In genomic region chr6:124811701-124812560, GRCm38 (mm10) we compare ENCODE assay signal across 8 mouse cellular contexts. TPM values are rescaled to one million over a fixed set of nuclear protein-coding genes. Genes with fewer than 3 reads are reported as not detected.
A peak's percentile ranks its signal among the peaks of the same experiment; 100 is the strongest.
DNase-seq lines count a peak whose midpoint lies in the region; ATAC-seq lines count a peak whose summit lies in the region.

No protein-coding gene starts in this region.

- no peak for ATAC-seq in heart, embryonic 13.5 days (ENCODE audit: extremely low read depth, insufficient number of reproducible peaks, low FRiP score, low TSS enrichment)
- no peak for ATAC-seq in hindbrain, embryonic 14.5 days (ENCODE audit: low FRiP score)
- ATAC-seq in midbrain, embryonic 11.5 days (ENCODE audit: low FRiP score) = no peak
- no peak for ATAC-seq in granulocyte monocyte progenitor cell, adult 5-6 weeks (replicated peaks; ENCODE audit: poor library complexity, severe bottlenecking)

- H3K9me3 ChIP-seq in heart, embryonic 13.5 days = no peaks in the 10 kb centered on the region
- H3K9me3 ChIP-seq in hindbrain, embryonic 14.5 days (ENCODE audit: control insufficient read depth, low read length) = no peaks in the 10 kb centered on the region
- H3K9me3 ChIP-seq in midbrain, embryonic 11.5 days (ENCODE audit: control insufficient read depth, low read length) = no peaks in the 10 kb centered on the region

- peak overlapping the region; percentile 85 for H3K4me3 ChIP-seq in heart, embryonic 13.5 days
- H3K4me3 ChIP-seq in hindbrain, embryonic 14.5 days (replicated peaks; ENCODE audit: low read length) = peak overlapping the region; percentile 48
- H3K4me3 ChIP-seq in midbrain, embryonic 11.5 days (ENCODE audit: low read depth, low read length) = peak overlapping the region; percentile 76

- H3K4me1 ChIP-seq in heart, embryonic 13.5 days = peaks cover 56% of the 10 kb centered on the region
- H3K4me1 ChIP-seq in hindbrain, embryonic 14.5 days (replicated peaks; ENCODE audit: control insufficient read depth, insufficient read depth, low read length) = peaks cover 33% of the 10 kb centered on the region
- peaks cover 30% of the 10 kb centered on the region for H3K4me1 ChIP-seq in midbrain, embryonic 11.5 days (ENCODE audit: control insufficient read depth, insufficient read depth, low read length)

- no peaks in the 10 kb centered on the region for H3K27me3 ChIP-seq in heart, embryonic 13.5 days (replicated peaks)
- H3K27me3 ChIP-seq in hindbrain, embryonic 14.5 days (ENCODE audit: control insufficient read depth, insufficient read depth, low read length) = no peaks in the 10 kb centered on the region
- H3K27me3 ChIP-seq in midbrain, embryonic 11.5 days (ENCODE audit: control insufficient read depth, insufficient read depth, low read length) = no peaks in the 10 kb centered on the region

- no peak for DNase-seq in heart, adult 8-10 months (ENCODE audit: low spot score)
- DNase-seq in cerebellum, adult 9-11 months = peak; percentile 60
- DNase-seq in hindbrain, embryonic 14.5 days (ENCODE audit: low spot score) = no peak
- DNase-seq in midbrain, embryonic 11.5 days (ENCODE audit: low spot score, missing footprints) = peak; percentile 75
- DNase-seq in c-Kit-positive CD71-positive TER-119-positive erythroid progenitor cells, embryonic 14.5 days (ENCODE audit: low spot score) = no peak
- no peak for DNase-seq in right cerebral cortex, postnatal 25 days

- 70% methylated on average over 24 of the region's 24 CpGs for WGBS in heart, embryonic 13.5 days
- WGBS in hindbrain, embryonic 14.5 days = 82% methylated on average over 24 of the region's 24 CpGs
- WGBS in midbrain, embryonic 11.5 days = 85% methylated on average over 24 of the region's 24 CpGs

- H3K27ac ChIP-seq in heart, embryonic 13.5 days (replicated peaks) = peak overlapping the region; percentile 98
- H3K27ac ChIP-seq in hindbrain, embryonic 14.5 days = no peak overlapping the region
- H3K27ac ChIP-seq in midbrain, embryonic 11.5 days (ENCODE audit: low read depth, low read length) = no peak overlapping the region

- peak overlapping the region; percentile 98 for H3K9ac ChIP-seq in heart, embryonic 13.5 days
- no peak overlapping the region for H3K9ac ChIP-seq in hindbrain, embryonic 14.5 days
- peak overlapping the region; percentile 84 for H3K9ac ChIP-seq in midbrain, embryonic 11.5 days (ENCODE audit: low read length)

- peaks cover 50% of the 10 kb centered on the region for H3K36me3 ChIP-seq in heart, embryonic 13.5 days
- peaks cover 40% of the 10 kb centered on the region for H3K36me3 ChIP-seq in hindbrain, embryonic 14.5 days (replicated peaks; ENCODE audit: control insufficient read depth, insufficient read depth)
- peaks cover 16% of the 10 kb centered on the region for H3K36me3 ChIP-seq in midbrain, embryonic 11.5 days (ENCODE audit: control insufficient read depth, insufficient read depth, low read length)

- peak overlapping the region; percentile 76 for H3K4me2 ChIP-seq in heart, embryonic 13.5 days
- peak overlapping the region; percentile 87 for H3K4me2 ChIP-seq in hindbrain, embryonic 14.5 days (replicated peaks)
- peak overlapping the region; percentile 84 for H3K4me2 ChIP-seq in midbrain, embryonic 11.5 days

RNA-seq across cellular contexts. Expression of gene Tpi1, which starts 2.2 kb away (rescaled TPM):
- 1,248 and 1,451 TPM in 2 replicates for polyA plus RNA-seq in heart, embryonic 13.5 days (2015; fragmentation: Nextera tagmentation; extraction: Ambion mirVana)
- total RNA-seq in heart, adult 8-10 months (2022) = 1,000 to 10,000 TPM in 1 of 4 experiments, 100 to 1,000 TPM in 3; 893 to 1,022 (median 969) TPM
- 413 and 474 TPM in 2 replicates for polyA plus RNA-seq in hindbrain, embryonic 14.5 days (2014; fragmentation: Nextera tagmentation; extraction: Ambion mirVana)
- 619 and 639 TPM in 2 replicates for polyA plus RNA-seq in midbrain, embryonic 11.5 days (2014; fragmentation: Nextera tagmentation; extraction: Ambion mirVana)
- total RNA-seq in granulocyte monocyte progenitor cell, adult 5-6 weeks (2014; fragmentation: Nextera tagmentation) = 357 and 379 TPM in 2 replicates
- total RNA-seq in granulocyte monocyte progenitor cell, adult 5-6 weeks (2017) = 273 and 305 TPM in 2 replicates

RNA-seq across cellular contexts. Expression of gene Spsb2, which starts 3.5 kb away (rescaled TPM):
- 8.4 and 10.9 TPM in 2 replicates for polyA plus RNA-seq in heart, embryonic 13.5 days (2015; fragmentation: Nextera tagmentation; extraction: Ambion mirVana)
- 1 to 10 TPM; 2.0 to 5.8 (median 3.2) TPM for total RNA-seq in heart, adult 8-10 months (2022)
- 5.2 and 6.6 TPM in 2 replicates for polyA plus RNA-seq in hindbrain, embryonic 14.5 days (2014; fragmentation: Nextera tagmentation; extraction: Ambion mirVana)
- 3.7 and 4.8 TPM in 2 replicates for polyA plus RNA-seq in midbrain, embryonic 11.5 days (2014; fragmentation: Nextera tagmentation; extraction: Ambion mirVana)
- 3.1 and 5.2 TPM in 2 replicates for total RNA-seq in granulocyte monocyte progenitor cell, adult 5-6 weeks (2014; fragmentation: Nextera tagmentation)
- 4.6 and 10.5 TPM in 2 replicates for total RNA-seq in granulocyte monocyte progenitor cell, adult 5-6 weeks (2017)

RNA-seq across cellular contexts. Expression of gene Usp5, which starts 17.4 kb away (rescaled TPM):
- 98.3 and 101 TPM in 2 replicates for polyA plus RNA-seq in heart, embryonic 13.5 days (2015; fragmentation: Nextera tagmentation; extraction: Ambion mirVana)
- 10 to 100 TPM; 72.5 to 79.7 (median 75.8) TPM for total RNA-seq in heart, adult 8-10 months (2022)
- 180 and 182 TPM in 2 replicates for polyA plus RNA-seq in hindbrain, embryonic 14.5 days (2014; fragmentation: Nextera tagmentation; extraction: Ambion mirVana)
- polyA plus RNA-seq in midbrain, embryonic 11.5 days (2014; fragmentation: Nextera tagmentation; extraction: Ambion mirVana) = 139 and 143 TPM in 2 replicates
- total RNA-seq in granulocyte monocyte progenitor cell, adult 5-6 weeks (2014; fragmentation: Nextera tagmentation) = 88.8 and 89.4 TPM in 2 replicates
- 93.5 and 98.6 TPM in 2 replicates for total RNA-seq in granulocyte monocyte progenitor cell, adult 5-6 weeks (2017)

RNA-seq across cellular contexts. Expression of gene Cdca3, which starts 17.4 kb away (rescaled TPM):
- 123 and 132 TPM in 2 replicates for polyA plus RNA-seq in heart, embryonic 13.5 days (2015; fragmentation: Nextera tagmentation; extraction: Ambion mirVana)
- 1 to 10 TPM in 1 of 4 experiments, under 1 TPM in 3; 0.14 to 1.4 (median 0.40) TPM for total RNA-seq in heart, adult 8-10 months (2022)
- 29.3 and 36.2 TPM in 2 replicates for polyA plus RNA-seq in hindbrain, embryonic 14.5 days (2014; fragmentation: Nextera tagmentation; extraction: Ambion mirVana)
- 225 and 244 TPM in 2 replicates for polyA plus RNA-seq in midbrain, embryonic 11.5 days (2014; fragmentation: Nextera tagmentation; extraction: Ambion mirVana)
- total RNA-seq in granulocyte monocyte progenitor cell, adult 5-6 weeks (2014; fragmentation: Nextera tagmentation) = 86.1 and 89.0 TPM in 2 replicates
- total RNA-seq in granulocyte monocyte progenitor cell, adult 5-6 weeks (2017) = 128 and 162 TPM in 2 replicates

RNA-seq across cellular contexts. Expression of gene Gnb3, which starts 28.1 kb away (rescaled TPM):
- 7.8 and 11.7 TPM in 2 replicates for polyA plus RNA-seq in heart, embryonic 13.5 days (2015; fragmentation: Nextera tagmentation; extraction: Ambion mirVana)
- 10 to 100 TPM; 11.6 to 18.4 (median 16.7) TPM for total RNA-seq in heart, adult 8-10 months (2022)
- 0.21 and 1.2 TPM in 2 replicates for polyA plus RNA-seq in hindbrain, embryonic 14.5 days (2014; fragmentation: Nextera tagmentation; extraction: Ambion mirVana)
- polyA plus RNA-seq in midbrain, embryonic 11.5 days (2014; fragmentation: Nextera tagmentation; extraction: Ambion mirVana) = 3.8 TPM in 2 replicates
- not detected in 2 replicates for total RNA-seq in granulocyte monocyte progenitor cell, adult 5-6 weeks (2014; fragmentation: Nextera tagmentation)
- not detected in 2 replicates for total RNA-seq in granulocyte monocyte progenitor cell, adult 5-6 weeks (2017)

Comparison
In these comparisons a context has a peak if more than half of its experiments do, and no peak if none do; other contexts are left out.
1. DNase-seq: peak in cerebellum, adult 9-11 months (single experiment) and midbrain, embryonic 11.5 days (single experiment); none in heart, adult 8-10 months (single experiment), hindbrain, embryonic 14.5 days (single experiment), c-Kit-positive CD71-positive TER-119-positive erythroid progenitor cells, embryonic 14.5 days (single experiment) and right cerebral cortex, postnatal 25 days (single experiment).
2. Peak in every context shown above with its lines, with median percentiles within 50 percentile points of each other: H3K4me2 ChIP-seq and H3K4me3 ChIP-seq.